Mouse (Mus musculus) urinary bladder, adult 2 months (tissue): ENCODE results near the gene Pim3. TPM values are rescaled to one million over a fixed set of nuclear protein-coding genes. Genes with fewer than 3 reads are reported as not detected.

Experiments
- DNase-seq: peaks from one replicate; pipeline ENCODE4 v3.0.0; 2022; ENCODE audit warnings: low spot score
- polyA plus RNA-seq: library from polyadenylated mRNA; depleted of rRNA; stranded (reverse); fragments of >200 nt; gene quantifications from 2 replicates; pipeline ENCODE4 v1.2.3, GENCODE M21; 2012

Gene Pim3
- polyA plus RNA-seq, 1 experiment: 11.7 TPM

DNA sequence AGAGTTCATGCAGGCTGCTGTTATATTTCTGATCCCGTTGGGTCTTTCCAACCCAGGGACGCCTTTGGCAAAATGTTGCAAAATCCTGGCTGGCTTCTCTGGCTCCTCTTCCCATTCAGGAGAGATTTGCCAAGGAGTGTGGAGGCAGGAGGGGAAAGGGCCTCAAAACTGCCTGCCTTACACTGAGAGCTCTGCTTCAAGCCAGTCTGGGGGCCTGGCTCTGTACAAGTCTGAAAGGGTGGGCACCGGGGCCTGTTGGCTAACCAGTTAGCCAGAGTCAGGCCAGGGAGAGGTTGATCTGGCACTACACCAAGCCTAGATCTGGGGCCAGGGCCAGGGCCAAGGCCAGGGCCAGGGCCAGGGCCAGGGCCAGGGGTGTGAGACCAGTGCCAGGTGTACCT is 3.8 kb upstream of the Pim3 start:
- peak; percentile 33 for DNase-seq

- DNase-seq: no peak
Observed at GRCm38 (mm10) chr15:88858707-88859106, 3.3 kb upstream of the Pim3 start.

- no peak for DNase-seq
Observed at GRCm38 (mm10) chr15:88859206-88859970, 2.6 kb upstream of the Pim3 start.

DNA sequence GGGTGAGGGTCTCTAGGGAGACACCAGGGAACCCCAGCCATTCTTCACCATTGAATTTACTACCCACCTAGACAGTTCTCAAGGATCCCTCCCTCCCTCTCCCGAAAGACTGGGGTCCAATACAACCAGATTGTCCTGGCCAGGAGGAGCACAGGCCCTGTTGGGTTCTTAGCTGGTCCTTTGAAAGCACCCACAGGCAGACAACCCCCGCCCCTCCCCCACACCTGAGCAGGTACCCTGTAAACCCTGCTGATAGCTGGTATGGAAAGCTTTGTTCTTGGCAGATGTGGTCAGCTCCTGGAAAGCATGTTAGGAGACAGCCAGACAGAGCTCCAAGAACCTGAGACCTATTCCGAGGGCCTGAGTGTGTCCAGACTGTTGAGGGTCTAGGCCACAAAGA is 1.2 kb upstream of the Pim3 start:
- no peak for DNase-seq

DNA sequence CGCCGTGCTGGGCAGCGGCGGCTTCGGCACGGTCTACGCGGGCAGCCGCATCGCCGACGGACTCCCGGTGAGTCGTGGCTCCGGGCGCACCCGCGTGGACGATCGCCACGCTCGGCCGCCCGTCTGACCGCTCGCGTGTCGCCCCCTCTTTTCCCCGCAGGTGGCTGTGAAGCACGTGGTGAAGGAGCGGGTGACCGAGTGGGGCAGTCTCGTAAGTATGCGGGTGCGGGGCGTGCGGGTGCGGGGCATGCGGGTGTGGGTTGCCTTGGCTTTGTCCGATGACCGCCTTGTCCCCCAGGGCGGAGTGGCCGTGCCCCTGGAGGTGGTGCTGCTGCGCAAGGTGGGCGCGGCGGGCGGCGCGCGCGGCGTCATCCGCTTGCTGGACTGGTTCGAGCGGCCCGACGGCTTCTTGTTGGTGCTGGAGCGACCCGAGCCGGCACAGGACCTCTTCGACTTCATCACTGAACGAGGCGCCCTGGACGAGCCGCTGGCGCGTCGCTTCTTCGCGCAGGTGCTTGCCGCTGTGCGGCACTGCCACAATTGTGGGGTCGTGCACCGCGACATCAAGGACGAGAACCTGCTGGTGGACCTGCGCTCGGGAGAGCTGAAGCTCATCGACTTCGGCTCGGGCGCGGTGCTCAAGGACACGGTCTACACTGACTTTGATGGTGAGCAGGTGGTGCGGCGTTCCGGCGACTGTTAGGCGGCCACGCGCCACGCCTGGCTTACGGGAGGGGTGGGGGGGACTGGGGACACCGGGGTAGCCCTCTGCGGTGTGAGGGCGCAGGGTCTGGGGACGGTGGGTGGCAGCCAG is 1.1 kb downstream of the Pim3 start:
- DNase-seq: peak; percentile 84

GRCm38 (mm10) chr15:88863695-88864231 is 1.8 kb downstream of the Pim3 start:
- DNase-seq: peak; percentile 73

GRCm38 (mm10) chr15:88864270-88865030 is 2.5 kb downstream of the Pim3 start:
- no peak for DNase-seq

- no peak for DNase-seq
Observed at GRCm38 (mm10) chr15:88865061-88865460, 3.1 kb downstream of the Pim3 start.

- no peak for DNase-seq
Observed at GRCm38 (mm10) chr15:88865888-88866695, 4.1 kb downstream of the Pim3 start.

GRCm38 (mm10) chr15:88866934-88867356 is 5.0 kb downstream of the Pim3 start:
- no peak for DNase-seq

DNA sequence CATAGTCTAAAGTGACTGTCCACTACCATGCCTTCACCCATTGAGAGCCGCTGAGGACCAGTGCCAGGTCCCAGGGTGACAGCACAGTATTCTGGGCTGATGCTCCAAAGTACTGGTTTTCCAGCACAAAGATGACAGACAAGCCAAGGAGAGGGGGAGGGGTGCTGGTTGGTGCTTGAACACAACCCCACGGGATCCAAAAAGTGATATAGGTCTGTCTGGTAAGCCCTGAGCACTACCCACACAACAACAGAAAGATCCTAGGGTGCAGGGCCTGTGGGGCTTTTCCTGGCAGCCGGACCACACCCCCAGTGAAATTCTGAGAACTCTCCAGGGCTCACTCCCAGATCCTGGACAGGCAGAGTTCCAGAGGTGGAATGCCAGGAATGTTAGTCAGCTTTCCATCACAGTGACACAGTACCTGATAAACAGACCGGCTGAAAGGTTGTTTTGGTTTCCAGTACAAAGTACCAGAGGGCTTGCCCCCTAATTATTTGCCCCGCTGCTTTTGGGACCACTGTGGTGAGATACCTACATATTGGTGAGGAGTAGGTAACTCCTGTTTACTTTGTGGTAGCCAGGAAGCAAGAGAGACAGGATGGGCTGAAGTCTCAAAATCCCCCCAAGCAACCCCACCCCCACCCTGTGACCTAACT is 5.5 kb downstream of the Pim3 start:
- no peak for DNase-seq

GRCm38 (mm10) chr15:88868024-88868742 is 6.2 kb downstream of the Pim3 start:
- no peak for DNase-seq

DNA sequence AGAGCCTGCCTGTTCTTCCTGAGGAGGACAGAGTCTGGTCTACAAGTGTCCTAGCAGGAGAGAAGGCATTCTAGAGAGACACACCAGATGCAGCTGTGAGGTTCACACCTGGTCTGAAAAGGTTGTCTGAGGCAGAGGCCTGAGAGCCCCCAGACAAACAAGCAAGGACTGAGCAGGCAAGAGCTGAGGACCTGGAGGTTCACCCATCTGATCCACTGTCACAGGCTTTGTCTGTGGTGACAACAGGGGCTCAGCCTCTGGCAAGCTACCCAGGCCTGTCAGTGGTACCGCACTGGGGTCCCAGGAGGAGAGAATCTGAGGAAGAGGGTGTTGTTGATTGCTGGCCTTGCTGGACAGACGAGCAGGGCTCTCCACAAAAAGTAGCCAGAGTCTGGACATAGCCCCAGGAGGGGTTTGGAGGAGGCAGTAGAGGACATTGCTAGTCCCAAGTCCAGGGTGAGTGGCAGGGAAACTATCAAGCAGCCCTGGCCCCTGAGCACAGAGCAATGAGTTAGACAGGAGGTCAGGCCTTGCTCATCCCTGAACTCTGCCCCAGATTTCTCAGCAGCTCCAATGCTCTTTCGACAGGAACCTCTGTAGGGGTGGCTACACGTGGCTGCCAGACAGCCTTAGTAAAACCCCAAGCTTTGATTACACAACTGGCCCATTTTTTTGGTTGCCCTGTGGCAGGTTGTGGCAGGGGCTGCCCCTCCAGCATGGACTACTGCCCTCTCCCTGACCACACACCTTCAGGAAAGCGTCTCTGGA is 8.6 kb downstream of the Pim3 start:
- no peak for DNase-seq

GRCm38 (mm10) chr15:88874061-88874460 is 12.1 kb downstream of the Pim3 start:
- DNase-seq: no peak

GRCm38 (mm10) chr15:88874477-88874876 is 12.5 kb downstream of the Pim3 start:
- DNase-seq: no peak

DNA sequence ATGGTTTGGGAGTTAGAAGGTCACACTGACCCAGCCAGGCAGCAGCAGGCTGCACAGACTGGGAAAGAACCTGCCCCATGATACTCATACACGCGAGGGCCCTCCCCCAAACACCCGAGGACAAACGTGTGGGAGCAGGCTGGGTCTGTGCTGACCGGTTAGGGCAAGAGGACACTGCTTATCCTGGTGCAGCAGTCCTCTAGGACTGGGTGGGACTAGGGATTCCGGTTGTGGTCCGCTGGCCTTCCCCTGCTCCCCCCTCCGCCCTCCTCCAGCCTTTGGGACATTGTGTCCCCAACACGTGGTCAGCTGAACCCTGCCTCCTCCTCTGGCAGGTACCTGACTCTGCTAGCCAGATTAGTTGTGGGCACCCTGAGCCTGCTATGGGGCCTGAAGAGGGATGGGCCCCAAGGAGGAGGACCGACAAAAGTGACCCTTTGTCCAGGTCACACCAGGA is 13.7 kb downstream of the Pim3 start:
- DNase-seq: no peak

DNA sequence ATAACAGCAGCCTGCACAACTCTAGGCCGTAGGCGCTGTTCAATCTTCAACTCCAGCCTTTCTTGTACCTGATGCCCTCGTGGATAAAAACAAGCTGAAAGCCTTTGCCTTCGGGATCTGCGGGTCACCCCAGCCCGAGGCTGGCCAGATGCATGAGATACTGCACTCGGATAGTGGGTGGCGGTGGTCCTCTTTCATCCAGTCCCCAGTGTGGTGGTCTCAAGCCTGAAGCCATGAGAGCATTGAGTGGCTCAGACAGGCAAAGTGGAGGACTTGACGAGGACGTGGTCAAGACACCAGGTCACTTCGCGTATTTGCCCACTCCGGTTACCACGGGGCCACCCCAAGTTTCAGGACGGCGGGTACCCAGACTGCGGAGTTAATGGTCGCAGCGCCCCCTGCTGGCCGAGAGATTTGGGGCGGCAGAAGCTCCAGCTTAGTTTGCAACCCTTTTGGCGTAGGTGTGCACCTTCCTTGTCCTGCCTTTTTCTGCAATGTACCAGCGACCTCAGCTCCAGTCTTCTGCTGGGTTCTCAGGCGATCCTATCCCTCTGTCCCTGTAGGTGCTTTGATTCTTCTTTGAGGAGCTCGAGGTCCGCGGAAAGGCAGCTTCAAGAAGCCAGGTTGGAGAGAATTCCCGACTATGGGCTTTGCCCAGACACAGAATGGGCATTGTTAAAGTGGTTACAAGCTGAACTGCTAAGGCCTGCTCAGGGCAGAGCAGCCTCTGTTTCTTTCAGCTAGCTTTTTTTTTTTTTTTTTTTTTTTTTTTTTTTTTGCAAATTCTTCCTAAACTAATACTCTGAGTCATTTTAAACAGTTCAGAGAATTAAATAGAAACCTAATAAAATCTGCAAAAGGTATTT is 14.4 kb downstream of the Pim3 start:
- peak; percentile 86 for DNase-seq

- no peak for DNase-seq
Observed at GRCm38 (mm10) chr15:88877021-88877400, 15.0 kb downstream of the Pim3 start.
